Mouse (Mus musculus) bone marrow, adult 2 months (tissue): ENCODE measurements around the gene AI182371.

ENCODE experiments used
- CTCF ChIP-seq: fragments of 200-500 bp; IDR thresholded peaks from 2 replicates; pipeline ENCODE4 v1.5.1; 2011; ENCODE audit warnings: low read length, control low read depth; ENCODE audit not compliant: control insufficient read depth, insufficient read depth
- POLR2A ChIP-seq: fragments of 200-500 bp; IDR thresholded peaks from 2 replicates; pipeline ENCODE4 v1.6.1; 2011; ENCODE audit warnings: low read depth, mild to moderate bottlenecking, control low read depth, low read length, borderline replicate concordance; ENCODE audit not compliant: control insufficient read depth

- TF ChIP-seq CTCF (no peak), POLR2A (no peak)
These were observed 37.9 kb downstream of the AI182371 start for GRCm38 (mm10) chr2:35063333-35064030.
